Mouse (Mus musculus): ENCODE results near the gene Zfp704. TPM values are rescaled to one million over a fixed set of nuclear protein-coding genes. Genes with fewer than 3 reads are reported as not detected.

The Zfp704 gene
- polyA plus RNA-seq, 1 experiment from 2014 or later, result 9.2 TPM

GRCm38 (mm10) chr3:9497260-9497659, 112.6 kb downstream of the Zfp704 start:
- ATAC-seq (ENCODE audit: insufficient number of reproducible peaks, insufficient read depth, low FRiP score, low read depth), result no peak
- WGBS, result 61% methylated on average over 5 of the region's 5 CpGs
- H3K9ac ChIP-seq (ENCODE audit: low read length), result no peak overlapping the region
- H3K4me2 ChIP-seq (ENCODE audit: low read length), result no peak overlapping the region
- peaks cover 29 to 50% of the 10 kb centered on the region in 2 experiments for H3K4me1 ChIP-seq (ENCODE audit: control insufficient read depth in 2 of 2, insufficient read depth in 2 of 2, low read length in 2 of 2)
- no peaks in the 10 kb centered on the region for H3K27me3 ChIP-seq (ENCODE audit: control insufficient read depth, insufficient read depth, low read length)
- peak overlapping the region; percentile 1 to 25; a peak in 1 of 4 replicates for H3K27ac ChIP-seq (replicated peaks in 1 of 2; ENCODE audit: control insufficient read depth in 1 of 2, insufficient read depth in 1 of 2, low read depth in 2 of 2, low read length in 2 of 2)
- H3K36me3 ChIP-seq (ENCODE audit: control insufficient read depth, insufficient read depth, low read length), result no peaks in the 10 kb centered on the region
- H3K9me3 ChIP-seq (ENCODE audit: control insufficient read depth, low read length), result no peaks in the 10 kb centered on the region
- H3K4me3 ChIP-seq (ENCODE audit: control insufficient read depth in 1 of 2, insufficient read depth in 1 of 2, low read depth in 1 of 2, low read length in 2 of 2), result no peak overlapping the region

GRCm38 (mm10) chr3:9491766-9492283, 118.1 kb downstream of the Zfp704 start:
- no peak for ATAC-seq (ENCODE audit: insufficient number of reproducible peaks, insufficient read depth, low FRiP score, low read depth)
- Histone ChIP-seq H3K9me3 (ENCODE audit: control insufficient read depth, low read length) (no peaks in the 10 kb centered on the region), H3K4me1 (ENCODE audit: control insufficient read depth in 2 of 2, insufficient read depth in 2 of 2, low read length in 2 of 2) (peaks cover 3 to 14% of the 10 kb centered on the region in 2 experiments; a peak in 3 of 4 replicates), H3K9ac (ENCODE audit: low read length) (no peak overlapping the region), H3K4me3 (ENCODE audit: control insufficient read depth in 1 of 2, insufficient read depth in 1 of 2, low read depth in 1 of 2, low read length in 2 of 2) (no peak overlapping the region), H3K27me3 (ENCODE audit: control insufficient read depth, insufficient read depth, low read length) (no peaks in the 10 kb centered on the region), H3K36me3 (ENCODE audit: control insufficient read depth, insufficient read depth, low read length) (no peaks in the 10 kb centered on the region), H3K4me2 (ENCODE audit: low read length) (no peak overlapping the region), H3K27ac (replicated peaks in 1 of 2; ENCODE audit: control insufficient read depth in 1 of 2, insufficient read depth in 1 of 2, low read depth in 2 of 2, low read length in 2 of 2) (no peak overlapping the region)
- WGBS, result 88% methylated on average over 4 of the region's 4 CpGs

- no peak overlapping the region for H3K4me2 ChIP-seq (ENCODE audit: low read length)
- no peak overlapping the region for H3K9ac ChIP-seq (ENCODE audit: low read length)
- H3K4me1 ChIP-seq (ENCODE audit: control insufficient read depth in 2 of 2, insufficient read depth in 2 of 2, low read length in 2 of 2), result peaks cover 10 to 16% of the 10 kb centered on the region in 2 experiments
- no peak for ATAC-seq (ENCODE audit: insufficient number of reproducible peaks, insufficient read depth, low FRiP score, low read depth)
- no peaks in the 10 kb centered on the region for H3K9me3 ChIP-seq (ENCODE audit: control insufficient read depth, low read length)
- H3K27me3 ChIP-seq (ENCODE audit: control insufficient read depth, insufficient read depth, low read length), result no peaks in the 10 kb centered on the region
- no peak overlapping the region for H3K4me3 ChIP-seq (ENCODE audit: control insufficient read depth in 1 of 2, insufficient read depth in 1 of 2, low read depth in 1 of 2, low read length in 2 of 2)
- H3K36me3 ChIP-seq (ENCODE audit: control insufficient read depth, insufficient read depth, low read length), result no peaks in the 10 kb centered on the region
- 81% methylated on average over 4 of the region's 4 CpGs for WGBS
- H3K27ac ChIP-seq (replicated peaks in 1 of 2; ENCODE audit: control insufficient read depth in 1 of 2, insufficient read depth in 1 of 2, low read depth in 2 of 2, low read length in 2 of 2), result no peak overlapping the region
These were observed 122.2 kb downstream of the Zfp704 start for GRCm38 (mm10) chr3:9487644-9488043.

GRCm38 (mm10) chr3:9485506-9485905, 124.4 kb downstream of the Zfp704 start:
- no peaks in the 10 kb centered on the region for H3K9me3 ChIP-seq (ENCODE audit: control insufficient read depth, low read length)
- no peak overlapping the region for H3K27ac ChIP-seq (replicated peaks in 1 of 2; ENCODE audit: control insufficient read depth in 1 of 2, insufficient read depth in 1 of 2, low read depth in 2 of 2, low read length in 2 of 2)
- 78% methylated on average over 3 of the region's 3 CpGs for WGBS
- ATAC-seq (ENCODE audit: insufficient number of reproducible peaks, insufficient read depth, low FRiP score, low read depth), result no peak
- H3K4me3 ChIP-seq (ENCODE audit: control insufficient read depth in 1 of 2, insufficient read depth in 1 of 2, low read depth in 1 of 2, low read length in 2 of 2), result no peak overlapping the region
- H3K4me2 ChIP-seq (ENCODE audit: low read length), result no peak overlapping the region
- no peak overlapping the region for H3K9ac ChIP-seq (ENCODE audit: low read length)
- H3K27me3 ChIP-seq (ENCODE audit: control insufficient read depth, insufficient read depth, low read length), result no peaks in the 10 kb centered on the region
- H3K36me3 ChIP-seq (ENCODE audit: control insufficient read depth, insufficient read depth, low read length), result no peaks in the 10 kb centered on the region
- H3K4me1 ChIP-seq (ENCODE audit: control insufficient read depth in 2 of 2, insufficient read depth in 2 of 2, low read length in 2 of 2), result peaks cover 20 to 26% of the 10 kb centered on the region in 2 experiments

- Histone ChIP-seq H3K36me3 (ENCODE audit: control insufficient read depth, insufficient read depth, low read length) (no peaks in the 10 kb centered on the region), H3K9ac (ENCODE audit: low read length) (no peak overlapping the region), H3K4me3 (ENCODE audit: control insufficient read depth in 1 of 2, insufficient read depth in 1 of 2, low read depth in 1 of 2, low read length in 2 of 2) (no peak overlapping the region), H3K27ac (replicated peaks in 1 of 2; ENCODE audit: control insufficient read depth in 1 of 2, insufficient read depth in 1 of 2, low read depth in 2 of 2, low read length in 2 of 2) (peak overlapping the region in 1 of 2 experiments; percentile 46; a peak in 1 of 4 replicates), H3K4me2 (ENCODE audit: low read length) (no peak overlapping the region), H3K27me3 (ENCODE audit: control insufficient read depth, insufficient read depth, low read length) (no peaks in the 10 kb centered on the region), H3K9me3 (ENCODE audit: control insufficient read depth, low read length) (no peaks in the 10 kb centered on the region), H3K4me1 (ENCODE audit: control insufficient read depth in 2 of 2, insufficient read depth in 2 of 2, low read length in 2 of 2) (peaks cover 20 to 26% of the 10 kb centered on the region in 2 experiments)
- no peak for ATAC-seq (ENCODE audit: insufficient number of reproducible peaks, insufficient read depth, low FRiP score, low read depth)
- 79% methylated on average over 4 of the region's 4 CpGs for WGBS
These were observed 127.9 kb downstream of the Zfp704 start for GRCm38 (mm10) chr3:9481956-9482355.

GRCm38 (mm10) chr3:9481358-9481757, 128.5 kb downstream of the Zfp704 start:
- no peaks in the 10 kb centered on the region for H3K27me3 ChIP-seq (ENCODE audit: control insufficient read depth, insufficient read depth, low read length)
- H3K9me3 ChIP-seq (ENCODE audit: control insufficient read depth, low read length), result no peaks in the 10 kb centered on the region
- H3K36me3 ChIP-seq (ENCODE audit: control insufficient read depth, insufficient read depth, low read length), result no peaks in the 10 kb centered on the region
- no peak overlapping the region for H3K4me3 ChIP-seq (ENCODE audit: control insufficient read depth in 1 of 2, insufficient read depth in 1 of 2, low read depth in 1 of 2, low read length in 2 of 2)
- H3K9ac ChIP-seq (ENCODE audit: low read length), result no peak overlapping the region
- H3K27ac ChIP-seq (replicated peaks in 1 of 2; ENCODE audit: control insufficient read depth in 1 of 2, insufficient read depth in 1 of 2, low read depth in 2 of 2, low read length in 2 of 2), result peak overlapping the region in 1 of 2 experiments; percentile 46; a peak in 1 of 4 replicates
- H3K4me1 ChIP-seq (ENCODE audit: control insufficient read depth in 2 of 2, insufficient read depth in 2 of 2, low read length in 2 of 2), result peaks cover 20 to 26% of the 10 kb centered on the region in 2 experiments
- no peak overlapping the region for H3K4me2 ChIP-seq (ENCODE audit: low read length)
- 19% methylated on average over 6 of the region's 6 CpGs for WGBS
- ATAC-seq (ENCODE audit: insufficient number of reproducible peaks, insufficient read depth, low FRiP score, low read depth), result peak; percentile 78; the same call in 1 of the 2 replicates

GRCm38 (mm10) chr3:9480936-9481335, 128.9 kb downstream of the Zfp704 start:
- 77% methylated on average over 5 of the region's 5 CpGs for WGBS
- peaks cover 20 to 26% of the 10 kb centered on the region in 2 experiments for H3K4me1 ChIP-seq (ENCODE audit: control insufficient read depth in 2 of 2, insufficient read depth in 2 of 2, low read length in 2 of 2)
- peak overlapping the region in 1 of 2 experiments; percentile 46; a peak in 1 of 4 replicates for H3K27ac ChIP-seq (replicated peaks in 1 of 2; ENCODE audit: control insufficient read depth in 1 of 2, insufficient read depth in 1 of 2, low read depth in 2 of 2, low read length in 2 of 2)
- no peaks in the 10 kb centered on the region for H3K9me3 ChIP-seq (ENCODE audit: control insufficient read depth, low read length)
- no peak overlapping the region for H3K9ac ChIP-seq (ENCODE audit: low read length)
- peak; percentile 13; the same call in 1 of the 2 replicates for ATAC-seq (ENCODE audit: insufficient number of reproducible peaks, insufficient read depth, low FRiP score, low read depth)
- H3K4me3 ChIP-seq (ENCODE audit: control insufficient read depth in 1 of 2, insufficient read depth in 1 of 2, low read depth in 1 of 2, low read length in 2 of 2), result no peak overlapping the region
- H3K36me3 ChIP-seq (ENCODE audit: control insufficient read depth, insufficient read depth, low read length), result no peaks in the 10 kb centered on the region
- H3K4me2 ChIP-seq (ENCODE audit: low read length), result no peak overlapping the region
- no peaks in the 10 kb centered on the region for H3K27me3 ChIP-seq (ENCODE audit: control insufficient read depth, insufficient read depth, low read length)

- no peak overlapping the region for H3K9ac ChIP-seq (ENCODE audit: low read length)
- no peaks in the 10 kb centered on the region for H3K9me3 ChIP-seq (ENCODE audit: control insufficient read depth, low read length)
- no peak for ATAC-seq (ENCODE audit: insufficient number of reproducible peaks, insufficient read depth, low FRiP score, low read depth)
- no peaks in the 10 kb centered on the region for H3K36me3 ChIP-seq (ENCODE audit: control insufficient read depth, insufficient read depth, low read length)
- H3K4me2 ChIP-seq (ENCODE audit: low read length), result no peak overlapping the region
- no peak overlapping the region for H3K4me3 ChIP-seq (ENCODE audit: control insufficient read depth in 1 of 2, insufficient read depth in 1 of 2, low read depth in 1 of 2, low read length in 2 of 2)
- peaks cover 10 to 14% of the 10 kb centered on the region in 2 experiments for H3K4me1 ChIP-seq (ENCODE audit: control insufficient read depth in 2 of 2, insufficient read depth in 2 of 2, low read length in 2 of 2)
- no peaks in the 10 kb centered on the region for H3K27me3 ChIP-seq (ENCODE audit: control insufficient read depth, insufficient read depth, low read length)
- WGBS, result 75% methylated on average over 2 of the region's 2 CpGs
- H3K27ac ChIP-seq (replicated peaks in 1 of 2; ENCODE audit: control insufficient read depth in 1 of 2, insufficient read depth in 1 of 2, low read depth in 2 of 2, low read length in 2 of 2), result no peak overlapping the region
These were observed 132.5 kb downstream of the Zfp704 start for GRCm38 (mm10) chr3:9477386-9477785.

Measured in heart, embryonic 14.5 days (tissue).